Mouse (Mus musculus): ENCODE data around the gene Enox1.

Enox1 gene

GRCm38 (mm10) chr14:77370521-77370920, 214.0 kb downstream of the Enox1 start:
- DNase-seq (ENCODE audit: low read depth, low spot score), result no peak

- no peak for DNase-seq (ENCODE audit: low read depth, low spot score)
These were observed 215.4 kb downstream of the Enox1 start for GRCm38 (mm10) chr14:77371977-77372376.

DNA sequence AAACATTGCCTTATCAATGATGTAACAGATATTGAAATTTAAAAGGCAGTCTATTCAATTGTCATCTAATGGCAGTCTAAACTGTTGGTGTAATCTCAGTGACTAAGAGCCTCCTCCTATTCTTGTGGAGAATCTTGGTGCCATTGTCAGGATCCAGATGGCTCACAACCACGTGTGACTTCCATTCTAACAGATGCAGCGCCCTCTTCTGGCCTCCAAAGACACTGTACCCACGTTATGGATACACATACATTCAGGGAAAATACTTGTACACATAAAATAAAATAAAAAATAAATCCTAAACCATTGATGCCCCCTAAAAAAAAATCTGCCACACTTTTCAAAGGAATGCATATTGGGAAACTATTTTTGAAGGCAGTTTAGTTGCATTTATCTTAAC, 216.6 kb downstream of the Enox1 start:
- no peak for DNase-seq (ENCODE audit: low read depth, low spot score)

GRCm38 (mm10) chr14:77375054-77375453, 218.5 kb downstream of the Enox1 start:
- DNase-seq (ENCODE audit: low read depth, low spot score), result no peak

GRCm38 (mm10) chr14:77375618-77376017, 219.1 kb downstream of the Enox1 start:
- DNase-seq (ENCODE audit: low read depth, low spot score), result no peak

DNA sequence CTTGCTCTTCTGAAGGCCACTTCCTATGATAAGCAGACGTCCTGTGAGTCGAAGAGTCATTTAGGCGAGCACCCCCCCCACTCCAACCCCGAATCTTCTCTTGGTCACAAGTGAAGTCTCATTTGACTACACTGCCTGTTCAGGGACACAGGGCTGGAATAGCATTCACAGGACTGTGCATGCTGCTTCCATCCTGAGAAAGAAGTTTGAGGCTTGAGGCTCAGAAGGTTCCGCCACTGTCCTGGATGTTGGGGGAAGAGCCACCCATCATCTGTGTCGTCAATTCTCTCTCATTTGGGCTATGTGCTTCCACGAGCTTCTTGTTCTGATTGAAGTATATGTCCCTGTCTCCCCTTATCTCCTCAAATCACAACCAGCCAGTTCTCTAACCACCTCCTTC, 220.2 kb downstream of the Enox1 start:
- DNase-seq (ENCODE audit: low read depth, low spot score), result no peak

DNA sequence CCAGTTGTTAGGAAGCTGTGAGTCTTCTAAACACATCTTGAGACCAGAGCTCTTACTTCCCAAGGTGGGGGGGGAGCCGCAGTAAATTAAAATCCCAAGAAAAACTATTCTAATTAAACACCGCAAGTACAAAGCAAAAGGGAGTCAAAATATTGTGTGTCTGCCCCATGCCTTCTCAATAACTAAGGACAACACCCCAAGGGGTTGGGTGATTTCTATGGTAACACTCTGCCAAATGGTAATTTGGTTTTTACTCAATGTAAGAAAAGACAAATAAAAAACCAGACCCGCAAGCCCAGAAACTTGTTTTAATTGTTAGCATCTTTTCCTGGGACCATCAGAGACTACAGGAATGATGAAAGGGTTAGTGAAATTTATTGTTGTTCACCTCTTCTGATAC, 220.9 kb downstream of the Enox1 start:
- no peak for DNase-seq (ENCODE audit: low read depth, low spot score)

GRCm38 (mm10) chr14:77377873-77378272, 221.3 kb downstream of the Enox1 start:
- no peak for DNase-seq (ENCODE audit: low read depth, low spot score)

DNA sequence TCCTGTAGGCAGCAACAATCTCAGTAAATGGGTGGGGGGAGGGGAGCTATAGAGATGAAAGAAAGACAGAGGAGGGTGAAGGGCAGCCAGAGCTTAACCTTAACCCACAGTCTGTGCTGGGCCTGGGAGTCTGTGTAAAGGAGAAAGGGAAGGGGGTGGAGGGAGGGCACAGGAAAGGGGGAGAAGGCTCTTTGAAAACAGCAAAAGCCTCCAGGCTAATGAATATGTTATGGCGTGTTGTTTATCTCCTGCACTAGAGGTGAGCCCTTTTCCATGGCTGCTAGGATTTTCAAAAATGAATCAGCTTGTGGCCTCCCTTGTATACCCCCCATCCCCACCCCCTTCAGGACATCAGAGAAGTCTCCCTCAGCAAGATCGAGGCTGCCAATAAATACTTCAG, 225.0 kb downstream of the Enox1 start:
- DNase-seq (ENCODE audit: low read depth, low spot score), result no peak

- no peak for DNase-seq (ENCODE audit: low read depth, low spot score)
These were observed 229.1 kb downstream of the Enox1 start for GRCm38 (mm10) chr14:77385621-77386020.

DNA sequence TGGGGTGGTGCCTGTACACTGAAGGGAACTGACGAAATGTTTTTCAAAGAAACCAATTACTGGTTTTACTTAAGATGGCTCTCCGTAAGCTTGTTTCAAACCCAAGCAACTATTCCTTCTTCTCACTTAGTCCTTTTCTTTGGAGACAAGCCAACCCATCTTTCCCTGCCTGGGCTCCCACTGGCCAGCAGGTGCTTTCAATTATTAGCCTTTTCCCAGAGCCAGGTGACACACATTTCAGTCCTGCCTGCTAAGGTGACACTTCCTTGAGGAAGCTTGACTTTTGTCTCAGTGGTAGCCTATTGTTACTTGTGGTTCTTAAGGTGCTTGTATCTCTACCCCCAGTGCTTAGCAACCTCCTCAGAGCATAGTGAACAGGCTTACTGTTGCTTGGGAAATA, 231.3 kb downstream of the Enox1 start:
- no peak for DNase-seq (ENCODE audit: low read depth, low spot score)

- DNase-seq (ENCODE audit: low read depth, low spot score), result no peak
These were observed 232.7 kb downstream of the Enox1 start for GRCm38 (mm10) chr14:77389276-77389675.

DNA sequence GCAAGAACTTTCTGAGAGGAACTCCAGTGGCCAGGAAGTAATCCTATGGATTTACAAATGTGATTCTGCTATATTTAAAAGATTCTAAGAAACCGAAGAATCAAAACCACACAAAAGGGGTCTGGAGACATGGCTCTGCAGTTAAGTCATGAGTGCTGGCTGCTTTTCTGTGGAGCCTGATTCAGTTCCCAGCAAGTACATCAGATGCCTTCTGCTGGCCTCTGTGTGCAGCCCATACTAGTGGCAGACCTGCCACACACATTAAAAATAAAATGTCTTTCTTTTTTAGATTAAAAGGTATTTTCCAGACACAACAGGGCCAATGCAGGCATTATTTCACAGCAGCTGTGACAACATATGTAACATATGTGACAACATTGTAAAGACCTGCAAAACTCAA, 235.9 kb downstream of the Enox1 start:
- DNase-seq (ENCODE audit: low read depth, low spot score), result no peak

DNA sequence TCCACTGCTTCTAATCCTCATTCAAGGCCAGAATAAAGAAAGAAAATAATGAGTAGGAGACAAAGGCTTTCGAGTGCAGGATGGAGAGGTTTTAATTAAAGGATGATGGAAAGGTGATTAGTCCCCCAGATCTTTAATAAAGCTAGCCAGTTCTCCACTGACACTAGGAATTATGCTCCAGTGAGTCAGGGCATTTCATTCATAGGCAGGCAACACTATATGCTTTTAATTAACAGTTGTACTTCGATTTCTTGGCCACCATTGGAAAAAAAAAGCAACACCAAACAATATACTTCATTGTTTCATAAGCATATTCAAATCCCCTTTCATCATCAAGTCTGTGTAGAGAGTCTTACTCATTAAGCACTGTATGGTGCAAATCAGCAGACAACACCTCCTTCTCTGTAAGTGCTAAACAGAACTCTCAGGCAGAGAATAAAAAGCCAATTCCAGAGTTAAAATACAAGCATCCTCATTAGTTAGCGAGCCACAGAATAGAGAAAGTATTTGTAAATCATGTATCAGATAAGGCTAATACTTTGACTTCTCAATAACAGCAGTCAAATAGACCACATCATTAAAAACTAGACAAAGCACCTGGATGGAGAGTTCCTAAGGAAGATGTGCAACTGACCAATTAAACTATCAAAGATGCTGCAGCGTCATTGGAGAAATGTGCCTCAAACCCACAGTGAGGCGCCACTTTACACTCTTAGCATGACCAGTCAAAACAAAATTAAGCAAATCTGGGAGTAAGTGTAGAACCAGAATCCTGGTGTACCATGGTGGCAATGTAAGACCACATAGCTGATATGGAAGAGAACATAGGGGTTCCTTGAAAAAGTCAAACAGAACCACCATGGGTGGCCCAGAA, 249.9 kb downstream of the Enox1 start:
- no peak for DNase-seq (ENCODE audit: low read depth, low spot score)

DNA sequence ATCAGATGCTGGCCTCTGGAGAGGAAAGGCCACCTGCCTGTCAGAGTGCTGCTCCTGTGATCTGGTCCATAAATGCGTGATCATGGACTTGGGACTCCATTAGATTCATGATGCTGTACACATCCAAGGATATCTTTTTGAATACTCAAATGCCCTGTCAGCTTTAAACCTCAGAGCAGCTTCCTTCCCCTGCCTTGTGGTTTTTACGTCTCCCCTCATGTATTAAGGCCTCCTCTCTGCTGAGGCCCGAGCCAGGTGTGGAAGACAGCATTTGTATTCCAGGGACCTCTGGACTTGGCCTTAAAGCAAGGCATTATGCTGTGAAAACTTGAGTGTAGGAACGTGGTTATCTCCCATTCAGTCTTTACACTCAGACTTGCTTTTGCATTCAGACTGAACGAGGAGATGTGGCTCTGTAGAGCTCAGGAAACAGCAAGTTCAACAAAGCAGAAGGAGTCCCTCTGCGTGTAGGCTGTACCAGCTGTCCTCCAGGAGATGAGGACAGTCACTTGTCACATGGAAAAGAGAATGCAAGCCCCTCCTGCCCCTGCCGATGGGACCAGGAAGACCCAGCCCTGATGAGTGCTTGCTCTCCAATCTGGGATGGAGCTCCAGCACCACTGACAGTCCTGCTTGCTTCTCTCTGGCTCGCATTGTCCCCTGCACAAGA, 252.8 kb downstream of the Enox1 start:
- no peak for DNase-seq (ENCODE audit: low read depth, low spot score)

- DNase-seq (ENCODE audit: low read depth, low spot score), result no peak
These were observed 253.8 kb downstream of the Enox1 start for GRCm38 (mm10) chr14:77410354-77410753.

DNA sequence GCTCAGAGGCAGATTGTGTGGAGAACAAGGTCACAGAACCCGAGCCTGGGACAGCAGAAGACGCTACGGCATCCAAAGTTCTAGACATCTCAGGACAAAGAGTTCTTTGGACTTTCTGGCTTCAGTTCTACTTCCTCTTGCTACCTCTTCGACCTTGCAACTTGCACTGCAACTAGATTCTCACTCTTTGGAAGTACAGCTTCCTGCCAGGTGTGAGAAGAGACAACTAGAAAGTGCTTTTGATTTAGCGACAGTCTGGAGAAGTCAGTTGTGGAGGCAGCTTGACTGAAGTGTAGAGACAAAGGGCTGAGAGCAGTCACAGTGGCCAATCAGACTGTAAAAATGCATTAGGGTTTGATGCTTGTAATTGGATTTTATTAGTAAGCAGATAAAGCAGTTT, 256.5 kb downstream of the Enox1 start:
- DNase-seq (ENCODE audit: low read depth, low spot score), result no peak

DNA sequence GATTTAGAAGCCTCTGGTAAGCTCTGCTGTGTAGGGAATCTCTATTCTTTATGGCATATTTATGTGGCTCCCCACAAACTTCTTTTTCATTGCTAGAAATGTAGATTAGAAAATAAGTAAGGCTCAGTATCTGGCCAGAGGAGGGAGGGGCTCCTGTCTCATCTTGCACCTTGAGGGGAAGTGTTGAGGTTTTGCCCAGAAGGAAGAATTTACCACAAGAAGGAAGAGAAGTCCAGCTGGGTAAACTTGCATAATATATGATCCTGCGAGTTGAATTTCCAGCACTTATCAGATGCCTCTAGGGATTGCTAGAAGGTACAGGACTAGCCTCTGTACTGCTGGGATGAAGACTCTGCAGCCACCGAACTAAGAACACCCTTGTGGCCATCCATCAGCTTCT, 259.8 kb downstream of the Enox1 start:
- DNase-seq (ENCODE audit: low read depth, low spot score), result no peak

- no peak for DNase-seq (ENCODE audit: low read depth, low spot score)
These were observed 264.5 kb downstream of the Enox1 start for GRCm38 (mm10) chr14:77421031-77421430.

DNA sequence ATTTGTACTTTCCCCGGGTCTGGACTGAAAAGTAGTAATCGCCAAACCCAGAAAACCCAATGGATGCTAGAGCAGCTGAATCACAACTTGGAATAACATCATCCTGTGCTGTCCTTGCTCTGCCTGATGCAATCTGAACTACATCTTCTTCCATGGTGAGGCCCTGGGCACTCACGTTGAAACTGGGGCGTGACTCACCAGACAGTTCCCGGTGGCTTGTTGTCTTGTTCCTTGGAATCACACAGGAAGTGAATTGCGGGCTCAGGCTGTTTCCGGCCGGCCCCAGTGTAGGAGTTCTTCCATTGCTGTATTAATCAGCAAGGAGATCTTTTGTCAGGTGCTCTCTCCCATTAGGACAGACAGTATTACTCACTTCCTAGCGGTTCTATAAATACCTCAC, 266.6 kb downstream of the Enox1 start:
- DNase-seq (ENCODE audit: low read depth, low spot score), result no peak

DNA sequence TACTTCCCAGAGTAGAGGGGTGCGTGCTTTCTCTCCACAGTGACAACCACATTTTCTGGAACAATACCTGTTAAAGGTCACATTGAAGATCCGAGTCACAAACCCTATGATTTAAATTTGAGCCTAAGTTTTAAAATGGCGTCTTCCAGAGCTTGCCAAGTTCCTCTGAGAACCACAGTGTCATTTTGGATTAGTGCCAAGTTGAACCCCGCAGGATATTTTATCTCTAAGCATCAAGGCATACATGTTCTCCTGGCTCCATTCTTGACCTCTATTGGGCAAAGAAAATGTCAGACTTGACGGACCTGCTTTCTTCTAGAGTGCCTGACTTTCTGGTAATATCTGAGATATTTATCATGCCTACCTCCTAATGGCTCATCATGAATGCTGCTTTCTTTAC, 282.9 kb downstream of the Enox1 start:
- DNase-seq (ENCODE audit: low read depth, low spot score), result no peak

DNA sequence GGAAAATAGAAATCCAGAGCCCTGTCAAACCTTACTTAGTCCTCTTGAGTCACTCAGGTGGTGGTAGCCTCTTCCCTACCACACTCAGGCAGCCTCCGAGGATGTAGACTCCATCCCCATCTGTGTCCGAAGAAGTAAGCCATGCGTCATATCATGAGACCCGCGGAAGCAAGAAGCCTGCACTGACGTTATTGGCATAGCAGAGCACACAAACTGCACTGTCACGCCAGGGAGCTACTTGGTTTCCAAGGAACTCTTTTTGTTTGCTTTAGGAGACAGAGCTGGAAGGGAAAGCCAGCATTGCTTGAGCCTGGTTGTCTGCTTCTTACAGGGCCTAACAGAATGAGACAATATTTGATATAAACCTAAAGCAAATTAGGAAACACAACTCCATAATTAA, 284.2 kb downstream of the Enox1 start:
- peak; percentile 32 for DNase-seq (ENCODE audit: low read depth, low spot score)

DNA sequence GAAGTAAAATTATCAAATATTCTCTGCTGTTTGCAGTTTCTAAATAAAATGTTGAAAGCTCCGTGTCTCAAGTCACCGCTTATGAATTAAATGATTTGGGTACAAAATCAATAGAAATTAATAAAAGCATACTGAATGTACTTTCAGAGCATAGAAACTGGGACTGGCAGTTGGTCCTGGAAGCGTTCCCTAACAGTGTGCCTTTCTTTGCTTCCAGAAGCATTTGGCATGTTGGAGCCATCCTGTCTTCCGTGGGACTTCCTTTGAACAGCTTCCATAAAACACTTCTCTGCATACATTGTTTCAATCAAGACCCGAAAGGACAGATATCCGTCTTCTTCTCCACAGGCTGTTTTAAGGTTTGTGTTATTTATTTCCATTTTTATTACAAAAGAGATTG, 285.0 kb downstream of the Enox1 start:
- DNase-seq (ENCODE audit: low read depth, low spot score), result peak; percentile 32
